Mouse (Mus musculus) erythroblast, embryonic 14.5 days (primary cell): ENCODE measurements at regions not wholly inside any gene's neighbourhood (a gene's known extent, or its start where the extent isn't known, plus 50 kb on each side); places are given as distances from the start of the nearest gene placed in this dataset.

Source experiments
- GATA1 ChIP-seq: IDR thresholded peaks from 2 replicates; pipeline ENCODE4 v1.6.1; 2012; ENCODE audit warnings: low read length, inconsistent platforms, mixed read lengths
- TAL1 ChIP-seq: IDR thresholded peaks from 3 replicates; pipeline ENCODE4 v1.6.1; 2012; ENCODE audit warnings: low read length, inconsistent platforms, mixed read lengths

GRCm38 (mm10) chr17:84081751-84082352 is 105.9 kb downstream of the Zfp36l2 start:
- TF ChIP-seq GATA1, result no peak
- no peak for TF ChIP-seq TAL1
